Mouse (Mus musculus): ENCODE results near the gene Uba52.

GRCm38 (mm10) chr8:70467907-70468306 is 42.7 kb downstream of the Uba52 start:
- no peak for TF ChIP-seq CTCF (conservative IDR thresholded peaks at IDR 0.05; ENCODE audit: insufficient read depth, insufficient read length, low read depth, low read length)
- no peak for TF ChIP-seq POLR2A (IDR thresholded peaks at IDR 0.05; ENCODE audit: low read depth, low read length)

All from kidney, adult 2 months (tissue).